Mouse (Mus musculus) lung, embryonic 16.5 days (tissue): ENCODE results near the gene Tmem102. TPM values are rescaled to one million over a fixed set of nuclear protein-coding genes. Genes with fewer than 3 reads are reported as not detected.
A peak's percentile ranks its signal among the peaks of the same experiment; 100 is the strongest.

Experiments used
- ATAC-seq: fragments of 200-750 bp; cut with Nextera tagmentation; 2 replicates; pipeline ENCODE4 v1.8.0; 2017; ENCODE audit warnings: low read depth, mild to moderate bottlenecking, moderate library complexity
- H3K27ac ChIP-seq: fragments of 300-500 bp; sonication (generic); 2 replicates; pipeline ENCODE4 v1.5.1; 2014; ENCODE audit warnings: mild to moderate bottlenecking, control low read depth, low read length
- H3K27me3 ChIP-seq: fragments of 300-500 bp; sonication (generic); 2 replicates; pipeline ENCODE4 v1.6.1; 2014; ENCODE audit warnings: low read depth, low read length, mixed read lengths; ENCODE audit not compliant: control insufficient read depth, insufficient read depth
- H3K36me3 ChIP-seq: fragments of 300-500 bp; sonication (generic); 2 replicates; pipeline ENCODE4 v1.6.1; 2014; ENCODE audit warnings: low read length; ENCODE audit not compliant: control insufficient read depth, insufficient read depth
- H3K4me1 ChIP-seq: fragments of 300-500 bp; sonication (generic); replicated peaks from 2 replicates; pipeline ENCODE4 v1.6.1; 2014; ENCODE audit warnings: low read length, mixed read lengths; ENCODE audit not compliant: control insufficient read depth, insufficient read depth
- H3K4me2 ChIP-seq: fragments of 300-500 bp; sonication (generic); 2 replicates; pipeline ENCODE4 v1.6.1; 2014; ENCODE audit warnings: low read depth, low read length, control low read depth
- H3K4me3 ChIP-seq: fragments of 300-500 bp; sonication (generic); 2 replicates; pipeline ENCODE4 v1.5.1; 2014; ENCODE audit warnings: mild to moderate bottlenecking, low read length, control low read depth
- H3K9ac ChIP-seq: fragments of 300-500 bp; sonication (generic); 2 replicates; pipeline ENCODE4 v1.6.1; 2014; ENCODE audit warnings: low read length, control low read depth
- H3K9me3 ChIP-seq: fragments of 300-500 bp; sonication (generic); 2 replicates; pipeline ENCODE4 v1.6.1; 2016; ENCODE audit warnings: low read length; ENCODE audit not compliant: control insufficient read depth
- WGBS: fragments of 180-500 bp; shearing (Covaris S2); extraction: QIAGEN DNeasy Blood & Tissue Kit; methylation state at CpG from one replicate; pipeline ENCODE4 v1.1.7; 2014; 5-methylcytosine and 5-hydroxymethylcytosine counted together
- polyA plus RNA-seq: library from polyadenylated mRNA; unstranded; fragments of >200 nt; fragmentation: Nextera tagmentation; extraction: Ambion mirVana; gene quantifications from 2 replicates; pipeline ENCODE4 v1.2.1, GENCODE M21; 2015

Gene Tmem102
- polyA plus RNA-seq, 1 experiment from 2014 or later: 6.5 TPM

- no peaks in the 10 kb centered on the region for H3K27me3 ChIP-seq
- H3K4me2 ChIP-seq: peak overlapping the region; percentile 55
- H3K4me3 ChIP-seq: peak overlapping the region; percentile 25
- ATAC-seq: peak; percentile 77
- 26% methylated on average over 15 of the region's 15 CpGs for WGBS
- no peaks in the 10 kb centered on the region for H3K9me3 ChIP-seq
- H3K9ac ChIP-seq: peak overlapping the region; percentile 44; the same call in 1 of the 2 replicates
- 0 out of 2 replicates have a peak overlapping the region, but pooled peaks have one; percentile 2 for H3K27ac ChIP-seq
- H3K4me1 ChIP-seq: peaks cover 4% of the 10 kb centered on the region
- no peaks in the 10 kb centered on the region for H3K36me3 ChIP-seq
Measured at GRCm38 (mm10) chr11:69784793-69785272, 20.6 kb downstream of the Tmem102 start.

- peaks cover 10% of the 10 kb centered on the region for H3K4me1 ChIP-seq
- H3K4me3 ChIP-seq: no peak overlapping the region
- H3K9ac ChIP-seq: no peak overlapping the region
- no peaks in the 10 kb centered on the region for H3K36me3 ChIP-seq
- H3K4me2 ChIP-seq: no peak overlapping the region
- no peaks in the 10 kb centered on the region for H3K27me3 ChIP-seq
- no peak for ATAC-seq
- no peak overlapping the region for H3K27ac ChIP-seq
- no peaks in the 10 kb centered on the region for H3K9me3 ChIP-seq
- 27% methylated on average over 4 of the region's 4 CpGs for WGBS
Measured at GRCm38 (mm10) chr11:69781828-69782227, 23.6 kb downstream of the Tmem102 start.

GRCm38 (mm10) chr11:69778985-69779384, 26.4 kb downstream of the Tmem102 start:
- no peaks in the 10 kb centered on the region for H3K27me3 ChIP-seq
- 0 out of 2 replicates have a peak, but pooled peaks cover 4% of the 10 kb centered on the region for H3K36me3 ChIP-seq
- no peak overlapping the region for H3K4me3 ChIP-seq
- WGBS: 42% methylated on average over 7 of the region's 7 CpGs
- no peak overlapping the region for H3K4me2 ChIP-seq
- H3K27ac ChIP-seq: no peak overlapping the region
- H3K9me3 ChIP-seq: no peaks in the 10 kb centered on the region
- H3K4me1 ChIP-seq: peaks cover 6% of the 10 kb centered on the region
- H3K9ac ChIP-seq: no peak overlapping the region
- ATAC-seq: peak; percentile 57

GRCm38 (mm10) chr11:69778258-69778982, 27.0 kb downstream of the Tmem102 start:
- no peaks in the 10 kb centered on the region for H3K27me3 ChIP-seq
- H3K9me3 ChIP-seq: no peaks in the 10 kb centered on the region
- H3K4me2 ChIP-seq: no peak overlapping the region
- no peak overlapping the region for H3K9ac ChIP-seq
- 0 out of 2 replicates have a peak, but pooled peaks cover 4% of the 10 kb centered on the region for H3K36me3 ChIP-seq
- H3K27ac ChIP-seq: no peak overlapping the region
- 65% methylated on average over 23 of the region's 23 CpGs for WGBS
- peak; percentile 35 for ATAC-seq
- peaks cover 6% of the 10 kb centered on the region for H3K4me1 ChIP-seq
- H3K4me3 ChIP-seq: no peak overlapping the region

GRCm38 (mm10) chr11:69777504-69778257, 27.7 kb downstream of the Tmem102 start:
- Histone ChIP-seq H3K4me3 (no peak overlapping the region), H3K4me2 (no peak overlapping the region), H3K36me3 (0 out of 2 replicates have a peak, but pooled peaks cover 4% of the 10 kb centered on the region), H3K27me3 (no peaks in the 10 kb centered on the region), H3K4me1 (peaks cover 6% of the 10 kb centered on the region), H3K9me3 (no peaks in the 10 kb centered on the region), H3K9ac (no peak overlapping the region), H3K27ac (no peak overlapping the region)
- ATAC-seq: 0 out of 2 replicates have a peak, but pooled peaks have one; percentile 23
- WGBS: 59% methylated on average over 26 of the region's 26 CpGs

GRCm38 (mm10) chr11:69776488-69776887, 28.9 kb downstream of the Tmem102 start:
- no peaks in the 10 kb centered on the region for H3K9me3 ChIP-seq
- no peak overlapping the region for H3K9ac ChIP-seq
- WGBS: 79% methylated on average over 20 of the region's 20 CpGs
- H3K4me3 ChIP-seq: no peak overlapping the region
- H3K27me3 ChIP-seq: no peaks in the 10 kb centered on the region
- no peak overlapping the region for H3K4me2 ChIP-seq
- no peak overlapping the region for H3K27ac ChIP-seq
- H3K4me1 ChIP-seq: peaks cover 6% of the 10 kb centered on the region
- H3K36me3 ChIP-seq: 0 out of 2 replicates have a peak, but pooled peaks cover 4% of the 10 kb centered on the region
- no peak for ATAC-seq

GRCm38 (mm10) chr11:69775716-69776115, 29.7 kb downstream of the Tmem102 start:
- Histone ChIP-seq H3K9me3 (no peaks in the 10 kb centered on the region), H3K9ac (no peak overlapping the region), H3K36me3 (0 out of 2 replicates have a peak, but pooled peaks cover 4% of the 10 kb centered on the region), H3K4me1 (peaks cover 6% of the 10 kb centered on the region), H3K27ac (no peak overlapping the region), H3K4me2 (no peak overlapping the region), H3K4me3 (no peak overlapping the region), H3K27me3 (no peaks in the 10 kb centered on the region)
- ATAC-seq: no peak
- WGBS: 51% methylated on average over 10 of the region's 10 CpGs

GRCm38 (mm10) chr11:69774961-69775360, 30.5 kb downstream of the Tmem102 start:
- H3K4me1 ChIP-seq: peaks cover 6% of the 10 kb centered on the region
- no peak overlapping the region for H3K4me3 ChIP-seq
- no peak overlapping the region for H3K4me2 ChIP-seq
- H3K9ac ChIP-seq: no peak overlapping the region
- no peaks in the 10 kb centered on the region for H3K27me3 ChIP-seq
- H3K9me3 ChIP-seq: no peaks in the 10 kb centered on the region
- H3K27ac ChIP-seq: no peak overlapping the region
- ATAC-seq: no peak
- 66% methylated on average over 5 of the region's 5 CpGs for WGBS
- 0 out of 2 replicates have a peak, but pooled peaks cover 4% of the 10 kb centered on the region for H3K36me3 ChIP-seq

- H3K36me3 ChIP-seq: no peaks in the 10 kb centered on the region
- no peak overlapping the region for H3K4me3 ChIP-seq
- no peaks in the 10 kb centered on the region for H3K27me3 ChIP-seq
- peak overlapping the region; percentile 75; the same call in 1 of the 2 replicates for H3K4me2 ChIP-seq
- H3K9ac ChIP-seq: no peak overlapping the region; the same call in 1 of the 2 replicates
- H3K9me3 ChIP-seq: no peaks in the 10 kb centered on the region
- WGBS: 43% methylated on average over 4 of the region's 4 CpGs
- H3K4me1 ChIP-seq: peaks cover 13% of the 10 kb centered on the region
- ATAC-seq: no peak
- no peak overlapping the region for H3K27ac ChIP-seq
Measured at GRCm38 (mm10) chr11:69767625-69767909, 37.9 kb downstream of the Tmem102 start.
